Mouse (Mus musculus) spleen, adult 2 months (tissue): Measurements from ENCODE around the gene Olfr3. TPM values are rescaled to one million over a fixed set of nuclear protein-coding genes. Genes with fewer than 3 reads are reported as not detected.

Experiments used
- DNase-seq, 2 experiments: peaks; one replicate each; pipeline versions ENCODE4 v3.0.0 to v3.0.0-alpha.2; 2012 to 2021; ENCODE audit warnings: low spot score in 2 of 2, low read depth in 1 of 2
- H3K27ac ChIP-seq: fragments of 200-500 bp; 2 replicates; pipeline ENCODE4 v1.5.1; 2012; ENCODE audit warnings: low read length, inconsistent platforms; ENCODE audit not compliant: insufficient read depth
- H3K27me3 ChIP-seq: fragments of 200-500 bp; 2 replicates; pipeline ENCODE4 v1.6.1; 2012; ENCODE audit warnings: mild to moderate bottlenecking, moderate library complexity, low read length, inconsistent platforms; ENCODE audit not compliant: control insufficient read depth, insufficient read depth
- H3K36me3 ChIP-seq: fragments of 200-500 bp; 2 replicates; pipeline ENCODE4 v1.6.1; 2012; ENCODE audit warnings: mild to moderate bottlenecking, low read length, inconsistent platforms; ENCODE audit not compliant: control insufficient read depth, insufficient read depth
- H3K4me1 ChIP-seq: fragments of 200-500 bp; 2 replicates; pipeline ENCODE4 v1.6.1; 2011; ENCODE audit warnings: inconsistent platforms; ENCODE audit not compliant: control insufficient read depth, insufficient read depth, insufficient read length
- H3K4me3 ChIP-seq: fragments of 200-500 bp; 2 replicates; pipeline ENCODE4 v1.5.1; 2011; ENCODE audit warnings: mild to moderate bottlenecking, inconsistent platforms; ENCODE audit not compliant: insufficient read depth, insufficient read length; ENCODE audit errors: extremely low read depth
- CTCF ChIP-seq: fragments of 200-500 bp; IDR thresholded peaks from 2 replicates; pipeline ENCODE4 v1.5.1; 2011; ENCODE audit warnings: mild to moderate bottlenecking, inconsistent platforms; ENCODE audit not compliant: insufficient read depth, insufficient read length, insufficient replicate concordance; ENCODE audit errors: extremely low read depth
- POLR2A ChIP-seq: fragments of 200-500 bp; IDR thresholded peaks from 2 replicates; pipeline ENCODE4 v1.6.1; 2011; ENCODE audit warnings: low read depth, low read length, inconsistent platforms
- WGBS: fragments of 180-500 bp; shearing (Covaris S2); methylation state at CpG from one replicate; pipeline ENCODE4 v1.1.7; 2018; 5-methylcytosine and 5-hydroxymethylcytosine counted together
- polyA plus RNA-seq: library from polyadenylated mRNA; depleted of rRNA; stranded (reverse); fragments of >200 nt; gene quantifications from 2 replicates; pipeline ENCODE4 v1.2.3, GENCODE M21; 2012; rRNA removed

Olfr3 gene
- polyA plus RNA-seq = not detected in 2 replicates

GRCm38 (mm10) chr2:36816932-36817331 lies at the start of gene Olfr3:
Gene Olfr3 (minus strand): TSS chr2:36817032.
- H3K27me3 ChIP-seq = no peaks in the 10 kb centered on the region
- no peak within 1 kb of the TSS for H3K27ac ChIP-seq
- H3K4me3 ChIP-seq = no peak within 1 kb of the TSS
- H3K4me1 ChIP-seq = no peaks in the 10 kb centered on the region
- no peaks in the 10 kb centered on the region for H3K36me3 ChIP-seq
- WGBS = 79% methylated on average over 1 of the region's 1 CpGs
- TF ChIP-seq POLR2A (no peak), CTCF (no peak)
- no peak for DNase-seq

DNA sequence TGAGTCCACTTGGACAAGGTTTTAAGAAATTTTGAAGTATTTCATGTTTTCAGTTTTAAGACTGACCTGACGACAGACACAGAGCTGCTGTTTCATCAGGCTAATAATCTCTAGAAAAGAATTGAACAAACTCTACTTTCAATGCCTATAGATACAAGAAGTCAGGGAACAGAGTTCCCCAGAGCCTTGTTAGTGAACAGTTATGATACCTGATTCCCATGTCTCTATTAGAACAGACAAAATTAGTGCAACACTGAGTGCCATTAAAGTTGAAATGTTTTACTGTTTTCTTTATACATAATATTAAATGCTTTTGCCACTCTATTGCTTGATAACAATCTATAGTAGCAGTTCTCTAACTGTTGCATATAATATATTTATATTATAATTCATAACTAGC lies 45.7 kb upstream of the Olfr3 start, which contains the start of gene Olfr351:
Olfr351 (minus strand) TSS at position 101 of the 400 bp plus-strand sequence.
- Histone ChIP-seq H3K4me3 (no peak within 1 kb of the TSS), H3K36me3 (no peaks in the 10 kb centered on the region), H3K27ac (no peak within 1 kb of the TSS), H3K27me3 (no peaks in the 10 kb centered on the region), H3K4me1 (no peaks in the 10 kb centered on the region)
- WGBS = 93% methylated on average over 1 of the region's 1 CpGs
- DNase-seq = no peak
- TF ChIP-seq POLR2A = no peak
- TF ChIP-seq CTCF = no peak

DNA sequence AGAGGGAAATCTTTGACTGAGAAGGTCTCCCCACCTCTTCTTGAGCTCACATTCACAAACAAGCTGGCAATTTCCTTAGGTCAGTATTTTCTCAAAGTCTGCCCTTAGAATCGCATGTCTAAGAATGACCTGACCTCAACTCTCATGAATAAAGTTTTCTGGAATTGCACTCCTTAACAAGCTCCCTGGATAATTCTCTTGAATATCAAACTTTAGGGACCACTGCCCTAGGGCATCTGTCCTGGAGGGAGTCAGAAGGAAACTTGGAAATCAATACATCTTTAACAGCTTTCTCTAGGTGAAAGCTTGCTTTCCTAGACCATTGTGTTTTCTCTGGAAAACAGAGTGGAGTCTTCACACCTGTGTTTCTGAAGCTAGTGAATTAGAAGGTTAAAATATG lies 29.2 kb upstream of the Olfr3 start, which contains the start of gene Olfr350:
Olfr350 (plus strand) TSS at position 301 of the 400 bp plus-strand sequence.
- DNase-seq = no peak
- TF ChIP-seq POLR2A (no peak), CTCF (no peak)
- WGBS = 86% methylated on average over 1 of the region's 1 CpGs
- no peak within 1 kb of the TSS for H3K4me3 ChIP-seq
- no peaks in the 10 kb centered on the region for H3K27me3 ChIP-seq
- no peak within 1 kb of the TSS for H3K27ac ChIP-seq
- H3K4me1 ChIP-seq = no peaks in the 10 kb centered on the region
- H3K36me3 ChIP-seq = no peaks in the 10 kb centered on the region

DNA sequence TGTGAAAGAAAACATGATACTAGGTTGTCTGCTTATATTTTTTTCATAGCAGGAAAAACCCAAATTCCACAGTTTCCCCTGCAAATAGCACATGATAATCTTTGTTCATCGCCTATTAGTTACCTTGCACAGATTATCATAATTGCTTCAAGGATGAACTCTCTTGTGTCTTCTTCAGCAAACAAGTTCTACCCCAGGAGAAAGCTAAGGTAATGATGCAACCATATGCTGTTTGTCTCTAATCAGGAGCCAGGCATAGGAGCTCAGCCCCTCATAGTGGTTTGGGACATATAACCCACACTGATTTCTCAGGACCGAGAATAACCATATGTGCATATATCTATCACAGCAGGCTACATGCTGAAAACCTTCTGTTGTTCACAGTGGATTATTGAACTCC lies 26.6 kb downstream of the Olfr3 start, which contains the start of gene Olfr50:
Olfr50 (plus strand) TSS at position 301 of the 400 bp plus-strand sequence.
- Histone ChIP-seq H3K36me3 (no peaks in the 10 kb centered on the region), H3K27ac (no peak within 1 kb of the TSS), H3K4me1 (no peaks in the 10 kb centered on the region), H3K27me3 (no peaks in the 10 kb centered on the region), H3K4me3 (no peak within 1 kb of the TSS)
- TF ChIP-seq POLR2A (no peak), CTCF (no peak)
- 83% methylated on average over 2 of the region's 2 CpGs for WGBS
- DNase-seq = no peak

DNA sequence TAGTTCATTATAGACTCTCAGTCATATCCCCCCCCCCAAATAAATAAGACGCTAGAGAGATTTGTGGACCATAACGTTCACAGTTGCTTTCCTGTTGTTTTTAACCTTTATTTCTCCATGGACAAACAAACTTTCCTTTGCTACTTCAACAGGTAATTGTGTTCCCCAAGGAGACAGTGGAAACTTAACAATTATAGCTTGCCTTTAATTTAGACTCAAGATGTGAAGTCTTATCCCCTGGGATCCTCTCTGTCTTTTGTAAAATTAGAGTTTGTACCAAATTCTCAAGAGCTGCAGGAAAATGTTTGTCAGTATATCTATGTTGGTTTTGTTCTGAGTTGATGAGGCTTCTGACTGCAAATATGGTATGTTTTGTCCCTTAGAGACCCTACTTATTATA lies 32.9 kb downstream of the Olfr3 start, which contains the start of gene Olfr348:
Olfr348 (plus strand) TSS at position 301 of the 400 bp plus-strand sequence.
- TF ChIP-seq POLR2A (no peak), CTCF (no peak)
- H3K27ac ChIP-seq = no peak within 1 kb of the TSS
- DNase-seq = no peak
- no peaks in the 10 kb centered on the region for H3K36me3 ChIP-seq
- H3K27me3 ChIP-seq = no peaks in the 10 kb centered on the region
- whole genome bisulfite sequencing = 62% methylated on average over 2 of the region's 2 CpGs
- no peaks in the 10 kb centered on the region for H3K4me1 ChIP-seq
- no peak within 1 kb of the TSS for H3K4me3 ChIP-seq

Other genes starting within 250 kb of the Olfr3 start
- not detected in 2 replicates for gene Olfr345, start 177.0 kb downstream of the Olfr3 start, polyA plus RNA-seq
- gene Olfr346, start 131.2 kb downstream of the Olfr3 start, polyA plus RNA-seq = not detected in 2 replicates
- not detected in 2 replicates for gene Olfr347, start 85.1 kb downstream of the Olfr3 start, polyA plus RNA-seq
- not detected in 2 replicates for gene Olfr348, start 32.8 kb downstream of the Olfr3 start, polyA plus RNA-seq
- not detected in 2 replicates for gene Olfr50, start 26.5 kb downstream of the Olfr3 start, polyA plus RNA-seq
- not detected in 2 replicates for gene Olfr350, start 29.3 kb upstream of the Olfr3 start, polyA plus RNA-seq
- gene Olfr351, start 45.6 kb upstream of the Olfr3 start, polyA plus RNA-seq = not detected in 2 replicates
- gene Olfr352, start 51.4 kb upstream of the Olfr3 start, polyA plus RNA-seq = not detected in 2 replicates
- not detected in 2 replicates for gene Olfr353, start 75.9 kb upstream of the Olfr3 start, polyA plus RNA-seq
- not detected in 2 replicates for gene Olfr354, start 88.6 kb upstream of the Olfr3 start, polyA plus RNA-seq
- gene Olfr355, start 111.9 kb upstream of the Olfr3 start, polyA plus RNA-seq = not detected in 2 replicates
- gene Olfr356, start 120.1 kb upstream of the Olfr3 start, polyA plus RNA-seq = not detected in 2 replicates
- not detected in 2 replicates for gene Olfr357, start 176.8 kb upstream of the Olfr3 start, polyA plus RNA-seq
- not detected in 2 replicates for gene Olfr358, start 192.3 kb upstream of the Olfr3 start, polyA plus RNA-seq
- gene Olfr360, start 248.7 kb upstream of the Olfr3 start, polyA plus RNA-seq = not detected in 2 replicates